Mouse (Mus musculus) megakaryocyte, embryonic 14.5 days (primary cell): Measurements from ENCODE around the gene Gm35549. TPM values are rescaled to one million over a fixed set of nuclear protein-coding genes. Genes with fewer than 3 reads are reported as not detected.

Source experiments
- H3K27me3 ChIP-seq: replicated peaks from 2 replicates; pipeline ENCODE3; 2012; ENCODE audit warnings: inconsistent platforms
- H3K36me3 ChIP-seq: replicated peaks from 2 replicates; pipeline ENCODE3; 2012; ENCODE audit warnings: low read length, inconsistent platforms, mixed read lengths
- H3K4me1 ChIP-seq: 2 replicates; pipeline ENCODE4 v1.6.1; 2012; ENCODE audit warnings: inconsistent platforms
- H3K4me3 ChIP-seq: replicated peaks from 2 replicates; pipeline ENCODE3; 2012; ENCODE audit warnings: moderate library complexity, mild to moderate bottlenecking, inconsistent platforms
- H3K9me3 ChIP-seq: 2 replicates; pipeline ENCODE4 v1.6.1; 2012; ENCODE audit warnings: inconsistent platforms
- FLI1 ChIP-seq: IDR thresholded peaks from 2 replicates; pipeline ENCODE4 v1.6.1; 2012; ENCODE audit warnings: low read length, inconsistent platforms, mixed read lengths
- GATA1 ChIP-seq: IDR thresholded peaks from 3 replicates; pipeline ENCODE4 v1.6.1; 2012; ENCODE audit warnings: mixed read lengths, low read length, inconsistent platforms, borderline replicate concordance
- polyA plus RNA-seq: library from polyadenylated mRNA; stranded (reverse); fragments of >175 nt; gene quantifications from 2 replicates; pipeline ENCODE4 v1.2.3, GENCODE M21; 2012; ENCODE audit warnings: low replicate concordance; ENCODE audit not compliant: insufficient read depth

The Gm35549 gene
- polyA plus RNA-seq, 1 experiment, result not detected

DNA sequence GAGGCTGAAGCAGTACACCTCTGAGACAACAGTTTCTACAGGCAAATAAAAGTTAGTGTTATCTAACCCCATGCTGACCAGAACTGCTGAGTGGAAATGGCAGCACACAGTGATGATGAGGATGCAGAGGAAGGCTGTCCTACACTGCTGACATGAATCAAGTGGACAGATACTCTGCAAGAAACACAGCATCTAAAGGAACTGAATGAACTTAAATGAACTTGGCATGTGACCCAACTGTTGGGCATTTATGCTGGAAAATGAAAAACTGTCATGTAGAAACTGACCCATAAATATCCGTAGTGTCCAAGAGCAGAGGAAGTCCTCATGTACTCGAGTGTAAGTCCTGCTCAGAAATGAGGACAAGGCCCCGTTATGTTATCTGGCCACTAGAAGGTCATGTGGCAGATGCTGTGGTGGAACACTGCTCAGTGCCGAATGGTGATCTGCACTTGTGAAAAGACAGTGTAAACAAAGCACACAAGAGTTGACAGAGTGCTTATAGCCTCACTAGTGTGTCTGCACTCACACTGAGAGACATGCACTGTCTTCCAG is 13.9 kb downstream of the Gm35549 start:
- Histone ChIP-seq H3K4me3 (no peak overlapping the region), H3K27me3 (no peaks in the 10 kb centered on the region), H3K9me3 (no peaks in the 10 kb centered on the region), H3K36me3 (peaks cover 27% of the 10 kb centered on the region), H3K4me1 (peaks cover 10% of the 10 kb centered on the region; the same call in 1 of the 2 replicates)
- TF ChIP-seq GATA1, result no peak
- no peak for TF ChIP-seq FLI1

DNA sequence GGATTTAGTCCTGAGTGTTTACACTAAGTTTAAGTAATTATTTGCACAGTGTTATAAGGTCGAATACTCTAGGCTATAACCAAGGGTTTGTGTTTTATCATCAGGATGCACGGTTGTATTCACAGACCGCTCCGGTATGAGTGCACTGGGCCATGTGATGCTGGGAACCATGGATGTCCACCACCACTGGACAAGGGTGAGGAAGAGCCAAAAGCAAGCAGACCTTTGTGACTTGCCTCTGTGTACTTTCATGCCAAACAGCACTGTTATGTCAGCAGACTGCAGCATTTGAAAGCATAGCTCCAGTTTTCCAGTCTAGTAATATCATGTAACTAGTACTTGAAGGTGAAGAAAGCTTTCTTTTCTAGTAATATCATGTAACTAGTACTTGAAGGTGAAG is 17.1 kb downstream of the Gm35549 start:
- peaks cover 28% of the 10 kb centered on the region for H3K36me3 ChIP-seq
- H3K9me3 ChIP-seq, result peaks cover 7% of the 10 kb centered on the region
- H3K4me3 ChIP-seq, result no peak overlapping the region
- H3K27me3 ChIP-seq, result no peaks in the 10 kb centered on the region
- TF ChIP-seq GATA1, result no peak
- no peak for TF ChIP-seq FLI1
- H3K4me1 ChIP-seq, result peaks cover 10% of the 10 kb centered on the region; the same call in 1 of the 2 replicates

DNA sequence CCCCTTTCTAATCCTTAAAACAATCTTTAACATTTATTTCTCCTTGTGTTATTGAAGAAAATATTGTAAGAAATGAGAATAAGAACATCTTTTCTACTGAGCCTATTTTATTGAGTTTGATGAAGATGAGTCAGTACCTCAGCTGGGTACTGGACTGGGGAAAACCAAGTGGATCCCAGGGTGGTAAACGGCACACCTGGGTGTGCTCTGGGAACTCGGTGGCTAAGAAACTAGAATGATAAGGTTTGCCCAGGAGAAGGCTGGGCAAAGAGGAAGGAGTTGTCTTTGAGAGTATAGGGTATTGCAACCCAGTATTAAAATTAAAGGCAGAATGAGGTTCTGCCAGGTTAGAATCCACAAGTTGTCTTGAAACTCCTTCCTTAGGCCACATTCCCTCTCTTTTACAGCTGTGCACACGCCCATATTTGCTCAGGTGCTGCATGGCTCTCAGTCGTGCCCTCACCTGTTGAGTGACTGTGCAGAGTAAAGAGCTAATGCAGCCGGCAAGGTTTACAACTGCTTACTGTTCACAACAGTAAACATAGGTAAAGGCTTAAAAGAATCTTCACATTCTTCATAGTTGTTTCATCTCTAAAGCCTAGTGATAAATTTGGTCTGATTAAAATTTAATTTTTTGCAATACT is 20.3 kb downstream of the Gm35549 start:
- H3K4me1 ChIP-seq, result no peaks in the 10 kb centered on the region
- H3K4me3 ChIP-seq, result no peak overlapping the region
- TF ChIP-seq FLI1 (no peak), GATA1 (no peak)
- H3K36me3 ChIP-seq, result peaks cover 34% of the 10 kb centered on the region
- no peaks in the 10 kb centered on the region for H3K27me3 ChIP-seq
- peaks cover 7% of the 10 kb centered on the region for H3K9me3 ChIP-seq

DNA sequence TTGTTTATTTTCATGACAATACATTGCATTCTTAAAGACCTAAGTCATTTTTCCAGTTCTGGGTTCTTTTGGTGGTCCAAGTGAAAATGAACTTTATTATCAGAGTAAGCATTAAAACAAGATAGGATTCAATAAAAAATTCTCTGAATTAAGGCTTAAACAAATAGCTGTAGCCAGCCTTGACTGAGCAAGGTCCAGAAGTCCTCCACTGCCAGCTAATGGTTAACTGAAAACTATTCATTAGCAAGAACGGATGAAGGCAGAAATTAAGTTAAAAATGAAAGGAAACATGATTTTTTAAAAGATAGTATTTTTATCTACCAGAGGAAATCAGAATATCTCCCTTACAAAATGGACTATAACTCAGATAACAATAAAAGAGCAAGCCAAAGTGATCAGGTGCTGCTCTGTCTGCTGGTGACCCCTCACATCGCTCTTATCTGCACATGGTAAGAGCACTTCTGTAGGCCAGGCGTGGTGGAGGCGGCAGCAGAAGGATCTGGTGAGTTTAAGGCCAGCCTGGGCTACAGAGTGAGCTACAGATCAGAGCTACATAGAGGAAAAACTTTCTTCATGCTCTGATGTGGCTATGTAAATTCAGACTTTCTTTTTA is 28.5 kb downstream of the Gm35549 start:
- no peak overlapping the region for H3K4me3 ChIP-seq
- no peak for TF ChIP-seq GATA1
- TF ChIP-seq FLI1, result no peak
- H3K27me3 ChIP-seq, result no peaks in the 10 kb centered on the region
- peaks cover 7% of the 10 kb centered on the region for H3K36me3 ChIP-seq
- no peaks in the 10 kb centered on the region for H3K9me3 ChIP-seq
- no peaks in the 10 kb centered on the region for H3K4me1 ChIP-seq

DNA sequence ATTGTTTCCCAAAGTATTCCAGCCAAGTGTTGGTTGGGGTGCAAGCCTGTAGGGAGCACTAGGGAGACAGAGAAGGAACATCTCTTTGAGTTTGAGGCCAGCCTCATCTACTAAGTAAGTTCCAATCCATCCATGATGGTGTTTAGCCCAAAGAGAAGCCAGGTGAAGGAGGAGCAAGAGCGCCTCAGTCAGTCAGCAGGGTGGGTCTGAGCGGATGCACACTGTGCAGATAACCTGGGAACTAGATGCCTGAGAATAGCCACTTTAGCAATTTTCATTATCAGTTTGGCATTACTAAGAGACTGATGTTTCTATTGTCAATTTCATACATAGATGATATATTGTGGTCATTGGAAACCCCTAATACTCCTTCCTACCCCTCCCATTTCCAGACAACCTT is 29.1 kb downstream of the Gm35549 start:
- H3K4me1 ChIP-seq, result no peaks in the 10 kb centered on the region
- H3K4me3 ChIP-seq, result no peak overlapping the region
- H3K9me3 ChIP-seq, result no peaks in the 10 kb centered on the region
- no peaks in the 10 kb centered on the region for H3K27me3 ChIP-seq
- TF ChIP-seq GATA1 (no peak), FLI1 (no peak)
- peaks cover 4% of the 10 kb centered on the region for H3K36me3 ChIP-seq

DNA sequence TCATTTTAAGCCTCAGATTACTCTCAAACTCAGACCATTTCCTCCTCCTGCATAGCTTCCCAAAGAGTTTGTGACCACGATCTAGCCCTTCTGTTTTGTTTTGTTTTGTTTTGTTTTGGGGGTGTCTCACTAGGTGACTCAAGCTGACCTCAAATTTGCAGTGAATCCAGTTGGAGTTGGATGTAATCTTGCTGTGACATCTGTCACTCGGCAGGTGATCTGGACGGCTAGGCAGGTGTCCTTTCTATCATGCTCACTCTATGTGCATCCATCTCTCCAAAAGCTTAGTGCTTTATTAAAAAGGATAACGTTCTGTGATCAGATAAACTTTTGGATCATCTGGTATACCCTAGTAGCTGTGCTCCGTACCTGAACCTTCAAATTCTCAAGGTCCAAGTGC is 31.4 kb downstream of the Gm35549 start:
- H3K4me1 ChIP-seq, result no peaks in the 10 kb centered on the region
- H3K4me3 ChIP-seq, result no peak overlapping the region
- no peaks in the 10 kb centered on the region for H3K27me3 ChIP-seq
- H3K9me3 ChIP-seq, result no peaks in the 10 kb centered on the region
- TF ChIP-seq GATA1 (no peak), FLI1 (no peak)
- H3K36me3 ChIP-seq, result peaks cover 2% of the 10 kb centered on the region

DNA sequence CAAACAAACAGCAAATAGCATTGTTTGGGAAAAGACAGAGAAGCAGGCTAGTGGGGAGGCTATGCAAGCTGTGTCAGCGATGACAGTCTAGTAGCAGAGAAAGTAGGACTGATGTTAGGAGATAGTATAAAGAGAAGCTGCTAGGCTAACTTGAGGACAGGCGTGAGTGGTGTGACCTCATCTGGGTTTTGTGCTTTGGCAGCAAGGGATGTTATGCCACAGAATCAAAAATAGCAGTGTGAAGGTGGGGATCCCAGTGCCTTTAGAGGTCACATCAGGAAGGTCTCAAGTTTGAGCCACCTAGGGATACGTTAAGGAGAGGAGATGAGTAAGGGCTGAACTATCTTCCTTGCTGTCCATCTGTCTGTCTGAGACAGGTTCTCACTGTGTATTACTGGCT is 33.6 kb downstream of the Gm35549 start:
- Histone ChIP-seq H3K27me3 (no peaks in the 10 kb centered on the region), H3K36me3 (peaks cover 2% of the 10 kb centered on the region), H3K9me3 (no peaks in the 10 kb centered on the region), H3K4me3 (no peak overlapping the region), H3K4me1 (peaks cover 13% of the 10 kb centered on the region)
- no peak for TF ChIP-seq GATA1
- TF ChIP-seq FLI1, result no peak

DNA sequence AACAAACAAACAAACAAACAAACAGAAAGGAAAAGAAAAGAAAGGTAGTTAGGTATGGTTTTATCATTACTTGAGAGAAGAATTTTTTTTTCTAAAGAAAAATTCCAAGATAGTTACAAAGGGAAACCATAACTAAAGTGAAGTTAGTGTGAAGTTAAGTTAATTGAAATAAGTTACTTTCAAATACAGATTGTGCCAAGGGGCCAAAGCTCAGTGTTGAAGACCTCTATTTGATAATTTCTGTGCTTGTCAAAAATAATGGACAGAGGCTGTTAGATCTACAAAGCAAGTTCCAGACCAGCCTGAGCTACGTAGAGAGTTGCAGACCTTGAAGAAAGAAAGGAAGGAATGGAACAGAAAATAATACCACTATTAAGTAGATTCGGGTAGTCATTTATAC is 36.6 kb downstream of the Gm35549 start:
- no peaks in the 10 kb centered on the region for H3K9me3 ChIP-seq
- TF ChIP-seq FLI1 (no peak), GATA1 (no peak)
- H3K4me1 ChIP-seq, result peaks cover 19% of the 10 kb centered on the region
- no peaks in the 10 kb centered on the region for H3K36me3 ChIP-seq
- H3K27me3 ChIP-seq, result no peaks in the 10 kb centered on the region
- no peak overlapping the region for H3K4me3 ChIP-seq

DNA sequence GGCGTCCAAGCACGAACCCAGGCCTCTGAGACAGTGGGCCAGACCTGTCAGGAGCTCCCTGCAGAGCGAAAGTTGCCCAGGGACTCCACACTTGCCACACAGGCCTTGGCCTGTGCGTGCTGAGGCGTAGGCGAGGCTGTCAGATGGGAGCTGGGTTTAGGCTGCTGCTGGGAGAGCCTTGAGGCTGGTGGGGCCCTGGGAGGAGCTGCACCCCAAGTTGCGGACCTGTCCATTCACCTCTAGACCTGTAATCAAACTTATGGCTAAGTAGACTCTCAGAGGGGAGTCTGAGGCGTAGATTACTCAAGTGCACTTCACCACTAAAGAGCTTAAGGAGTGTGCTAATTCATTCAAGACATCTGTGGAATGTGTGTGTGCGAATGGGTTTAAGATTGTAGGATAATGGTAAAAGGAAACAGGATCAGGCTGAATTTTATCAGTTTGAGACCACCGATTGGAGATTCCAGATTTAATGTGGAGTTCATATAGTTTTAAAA is 37.9 kb downstream of the Gm35549 start:
- no peaks in the 10 kb centered on the region for H3K27me3 ChIP-seq
- H3K9me3 ChIP-seq, result no peaks in the 10 kb centered on the region
- peaks cover 19% of the 10 kb centered on the region for H3K4me1 ChIP-seq
- H3K4me3 ChIP-seq, result peak overlapping the region; percentile 92
- TF ChIP-seq FLI1 (no peak), GATA1 (no peak)
- no peaks in the 10 kb centered on the region for H3K36me3 ChIP-seq

DNA sequence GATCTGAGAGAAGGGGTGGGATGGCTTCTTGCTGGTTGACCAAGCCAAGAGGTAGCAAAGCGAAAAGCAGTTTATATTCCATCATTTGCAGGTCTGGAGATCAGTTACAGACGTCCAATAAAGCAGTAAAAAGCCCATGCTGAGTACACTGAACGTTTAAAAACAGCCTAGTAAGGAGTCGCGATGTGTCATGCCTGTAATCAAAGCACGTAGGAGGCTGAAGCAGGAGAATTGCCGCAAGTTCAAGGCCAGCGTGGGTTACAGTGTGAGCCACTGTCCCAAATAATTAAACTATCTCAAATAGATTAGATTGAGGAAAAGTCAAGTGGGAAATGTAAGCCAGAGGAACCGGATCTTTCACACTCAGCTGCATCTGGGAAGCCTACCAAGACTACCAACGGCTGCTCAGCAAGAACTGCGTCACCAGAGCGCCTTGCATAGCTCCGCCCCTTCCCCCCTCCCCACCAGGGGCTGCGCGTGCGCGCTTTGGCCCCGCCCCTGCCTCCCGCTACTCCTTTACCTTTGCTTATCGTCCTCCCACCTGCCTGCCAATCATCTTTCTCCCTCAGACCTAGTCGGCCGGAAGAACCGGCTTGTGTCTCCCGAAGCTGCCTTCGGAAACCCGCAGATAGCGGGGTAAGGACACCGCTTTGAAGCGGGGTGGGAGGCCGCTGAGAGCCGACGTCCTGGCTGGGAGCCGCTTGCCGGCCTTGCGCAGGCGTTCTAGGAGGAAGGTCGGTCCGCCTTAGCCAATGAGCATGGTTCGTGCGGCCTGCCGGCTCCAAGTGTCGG is 38.6 kb downstream of the Gm35549 start, which contains the start of gene Tcaim:
Gene Tcaim, plus strand, starts transcription at position 487 of the 792 bp plus-strand sequence.
- Histone ChIP-seq H3K4me3 (peak within 1 kb of the TSS; percentile 92), H3K27me3 (no peaks in the 10 kb centered on the region), H3K36me3 (no peaks in the 10 kb centered on the region), H3K9me3 (no peaks in the 10 kb centered on the region), H3K4me1 (peaks cover 19% of the 10 kb centered on the region)
- TF ChIP-seq GATA1 (no peak), FLI1 (no peak)
